Mouse (Mus musculus): ENCODE measurements at regions not wholly inside any gene's neighbourhood (a gene's known extent, or its start where the extent isn't known, plus 50 kb on each side); places are given as distances from the start of the nearest gene placed in this dataset.

DNA sequence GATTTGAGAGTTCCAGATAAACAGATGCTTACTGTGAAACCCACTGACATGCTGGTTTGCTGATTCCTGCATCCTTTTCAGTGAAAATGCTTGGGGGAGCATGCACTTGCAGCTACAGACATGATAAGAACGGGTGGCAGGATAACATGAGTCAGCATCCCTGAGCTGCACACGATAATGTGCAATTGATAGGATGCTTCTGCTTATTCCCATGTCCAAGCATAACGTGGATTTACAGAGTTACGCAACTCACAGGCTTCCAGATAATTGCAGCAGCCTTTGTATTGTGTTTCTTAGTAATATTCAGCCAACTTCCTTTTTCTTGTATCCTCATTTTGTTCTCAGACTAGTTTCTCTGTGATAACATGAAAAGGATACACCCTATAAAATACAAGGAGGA is 245.7 kb downstream of the Flrt2 start:
- no peak for DNase-seq

GRCm38 (mm10) chr12:95940465-95941012 is 248.5 kb downstream of the Flrt2 start:
- DNase-seq = no peak

GRCm38 (mm10) chr12:95959786-95960504 is 267.9 kb downstream of the Flrt2 start:
- no peak for DNase-seq

DNA sequence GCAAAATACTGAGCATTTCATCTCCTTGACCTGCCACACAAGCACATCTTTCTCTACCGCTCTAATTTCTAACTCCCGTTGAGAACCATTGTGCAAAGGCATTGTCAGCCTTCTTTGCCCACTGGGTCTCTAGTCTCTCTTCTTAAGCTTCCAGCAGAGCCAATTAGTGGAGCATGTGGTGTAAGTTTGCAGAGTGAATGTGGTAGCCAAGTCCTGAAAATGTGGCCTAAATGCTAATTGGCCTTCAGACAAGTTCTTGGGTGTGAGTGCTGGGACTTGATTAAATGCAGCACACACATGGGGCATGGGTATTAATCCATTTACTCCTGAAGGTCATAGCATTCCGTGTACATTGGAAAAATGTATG is 268.5 kb downstream of the Flrt2 start:
- DNase-seq = no peak

DNA sequence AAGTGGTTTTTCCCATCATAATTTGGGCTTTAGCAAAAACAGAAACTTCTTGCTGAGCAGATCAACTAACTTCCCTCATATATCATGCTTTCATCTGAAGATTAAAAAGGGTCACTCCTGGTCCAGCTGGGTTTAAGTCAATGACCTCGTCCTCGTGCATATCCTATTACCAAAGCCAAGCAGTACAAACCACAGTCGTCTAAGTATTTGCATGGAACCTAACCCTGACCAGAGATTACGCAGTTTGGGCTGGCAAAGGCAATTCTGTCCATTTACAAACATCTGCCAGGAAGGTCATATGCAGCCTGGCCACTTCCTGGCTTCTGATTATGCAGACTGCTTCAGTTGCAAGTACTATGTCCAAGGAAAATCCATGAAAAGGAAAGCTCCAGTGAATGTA is 270.8 kb downstream of the Flrt2 start:
- no peak for DNase-seq

DNA sequence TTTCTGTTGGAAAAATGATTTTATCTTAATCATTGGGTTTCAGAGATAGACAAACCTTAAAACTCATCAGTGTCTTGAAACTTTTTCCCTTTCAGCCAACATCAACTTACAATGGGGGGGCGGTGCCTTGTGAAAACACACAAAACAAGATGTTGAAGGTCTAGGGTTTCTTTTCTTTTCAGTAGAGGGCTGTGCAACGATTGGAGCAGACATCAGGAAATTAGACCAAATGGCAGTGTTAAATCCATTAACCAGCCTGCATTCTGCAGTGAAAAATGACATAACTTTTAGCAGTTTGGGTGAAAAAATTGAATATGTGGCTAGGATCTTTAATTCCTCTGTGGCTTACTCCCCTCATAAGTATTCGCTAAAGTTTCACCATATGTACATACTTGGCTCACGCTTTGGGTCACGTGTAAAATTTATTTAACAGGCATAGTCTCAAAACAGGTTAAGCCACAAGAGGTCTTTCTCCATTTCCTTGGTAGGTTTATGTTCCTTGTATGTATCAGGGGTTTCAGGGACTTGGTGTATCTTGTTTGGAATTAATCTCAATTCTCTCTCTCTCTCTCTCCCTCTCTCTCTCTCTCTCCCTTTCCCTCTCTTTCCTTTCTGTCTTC is 296.8 kb downstream of the Flrt2 start:
- DNase-seq = no peak

DNA sequence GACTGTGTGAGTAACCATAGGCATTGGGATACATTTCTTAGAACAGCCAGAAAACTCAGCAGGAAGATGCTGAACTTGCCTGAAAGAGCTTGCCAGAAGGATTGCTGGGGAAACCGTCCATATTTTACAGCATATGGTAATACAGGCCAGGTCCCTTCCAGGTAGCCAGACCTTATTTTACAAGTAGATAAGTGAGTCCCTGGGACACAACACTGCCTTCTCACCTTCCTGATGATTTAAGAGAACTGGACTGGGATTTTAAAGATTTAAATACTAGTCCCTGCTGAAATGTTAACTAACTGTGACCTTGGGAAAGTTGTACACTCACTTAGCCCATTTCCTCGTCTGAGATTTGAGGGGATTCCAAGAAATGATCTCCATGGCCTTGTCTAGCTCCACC is 302.9 kb downstream of the Flrt2 start:
- no peak for DNase-seq

GRCm38 (mm10) chr12:96030180-96030579 is 338.2 kb downstream of the Flrt2 start:
- no peak for DNase-seq

DNA sequence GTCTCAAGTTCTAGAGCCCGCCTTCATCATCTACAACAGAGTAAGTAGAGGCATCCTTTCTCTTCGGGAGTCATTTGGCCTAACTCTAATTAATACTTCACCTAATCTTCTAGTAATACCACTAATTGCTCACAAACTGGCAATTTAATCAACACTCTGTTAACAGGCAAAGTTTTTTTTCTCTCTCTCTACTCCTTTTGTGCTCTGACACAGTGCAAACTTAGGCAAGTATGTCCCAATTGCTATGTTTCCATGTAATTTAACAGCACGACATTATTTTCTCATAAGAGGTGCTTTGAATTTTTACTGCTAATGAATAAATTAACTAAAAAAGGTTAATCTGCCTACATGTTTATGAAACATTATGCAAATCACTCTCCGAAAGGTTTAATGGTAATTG is 383.3 kb downstream of the Flrt2 start:
- DNase-seq = no peak

GRCm38 (mm10) chr12:96090995-96091394 is 399.0 kb downstream of the Flrt2 start:
- no peak for DNase-seq

- DNase-seq = no peak
Observed at GRCm38 (mm10) chr12:96106254-96106653, 414.2 kb downstream of the Flrt2 start.

DNA sequence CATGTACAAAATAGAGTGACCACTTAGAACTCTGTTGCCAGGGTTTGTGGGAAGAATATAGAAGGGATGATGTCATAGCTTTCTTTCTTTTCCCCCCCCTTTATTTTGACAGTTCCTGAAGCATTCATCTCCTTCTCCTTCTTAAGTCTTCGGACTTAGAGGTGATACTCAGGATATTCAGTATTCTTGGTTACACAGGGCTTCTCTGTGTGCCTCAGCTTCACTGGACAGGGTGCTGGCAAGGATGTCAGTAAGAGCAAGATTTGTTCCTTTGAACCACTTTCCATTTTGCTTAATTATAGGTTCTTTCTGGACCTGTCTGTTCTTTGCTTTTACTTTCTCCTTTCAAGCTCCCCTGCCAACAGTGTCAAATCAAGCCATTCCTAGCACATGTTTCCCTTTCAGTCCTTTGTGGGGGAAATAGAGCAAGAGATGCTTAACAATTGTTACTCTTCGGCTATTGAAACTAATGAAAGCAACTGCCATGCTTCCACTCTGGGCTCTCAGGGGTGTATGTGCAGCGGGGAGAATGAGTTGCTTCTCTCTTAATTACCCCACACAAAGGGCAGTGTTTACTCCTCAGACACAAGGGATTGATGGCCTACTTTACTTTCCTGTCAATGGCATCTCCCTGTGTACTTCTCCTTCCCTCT is 422.8 kb downstream of the Flrt2 start:
- no peak for DNase-seq

- DNase-seq = no peak
Observed at GRCm38 (mm10) chr12:96117553-96117952, 425.5 kb downstream of the Flrt2 start.

DNA sequence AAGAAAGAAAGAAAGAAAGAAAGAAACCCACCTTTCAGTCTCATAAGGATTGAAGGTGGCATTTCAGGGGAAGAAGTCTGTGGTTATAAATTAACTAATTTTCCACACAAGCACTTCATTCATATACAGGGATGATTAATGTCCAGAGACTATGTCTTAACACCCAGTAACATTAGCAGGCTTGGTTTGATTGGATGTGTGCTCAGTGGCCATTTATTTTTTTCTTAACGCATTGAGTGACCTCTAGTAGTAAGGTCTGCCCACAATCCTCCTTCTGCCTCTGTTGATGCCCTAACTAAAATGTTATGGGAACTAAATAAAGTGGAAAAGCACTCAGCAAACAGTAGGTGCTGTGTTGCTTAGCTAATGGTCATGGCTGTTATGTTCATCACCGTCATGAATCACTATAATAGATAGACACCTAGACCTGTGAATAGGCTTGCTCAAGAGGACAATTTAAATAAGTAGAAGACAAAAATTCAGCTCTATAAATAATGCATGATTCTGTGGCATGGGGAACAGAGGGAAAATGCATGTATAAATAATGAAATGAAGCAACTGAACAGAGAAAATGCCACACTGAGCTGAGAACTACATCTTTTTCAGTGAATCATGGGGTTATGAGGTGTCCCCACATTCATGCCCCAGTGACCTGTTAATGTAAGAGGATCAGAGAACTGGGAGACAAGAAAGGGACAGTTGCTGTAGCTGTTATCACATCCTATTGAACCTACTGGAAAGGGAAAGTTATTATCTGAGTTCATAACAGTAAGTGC is 432.3 kb downstream of the Flrt2 start:
- DNase-seq = no peak

DNA sequence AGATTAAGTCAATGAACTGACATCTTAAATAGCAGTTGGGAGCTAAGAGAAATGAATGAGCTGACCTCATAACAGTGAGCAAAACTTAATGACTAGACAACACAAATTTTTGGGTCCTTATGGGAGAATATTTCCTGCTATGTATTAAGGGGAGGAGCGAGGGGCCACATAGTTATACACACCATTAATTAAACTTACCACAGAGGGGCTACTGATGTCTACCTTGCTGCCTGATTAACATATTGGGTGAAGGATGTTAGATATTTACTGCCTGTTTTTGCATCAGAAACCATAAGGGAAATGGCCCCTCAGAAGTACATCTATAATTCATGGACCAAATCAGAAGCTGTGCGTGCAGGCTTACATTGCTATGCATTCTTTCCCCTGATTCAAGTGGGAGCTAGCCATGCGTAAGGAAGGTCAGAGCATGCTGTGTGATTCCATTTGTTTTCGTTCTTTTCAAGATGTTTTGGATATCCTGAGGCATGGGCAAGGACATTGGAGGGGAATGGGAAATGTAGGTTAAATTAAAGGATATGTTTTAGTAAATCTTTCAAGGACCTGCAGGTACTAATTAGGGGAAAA is 437.9 kb downstream of the Flrt2 start:
- no peak for DNase-seq

GRCm38 (mm10) chr12:96130796-96131512 is 438.9 kb downstream of the Flrt2 start:
- DNase-seq = no peak

- DNase-seq = no peak
Observed at GRCm38 (mm10) chr12:96134136-96134535, 442.1 kb downstream of the Flrt2 start.

DNA sequence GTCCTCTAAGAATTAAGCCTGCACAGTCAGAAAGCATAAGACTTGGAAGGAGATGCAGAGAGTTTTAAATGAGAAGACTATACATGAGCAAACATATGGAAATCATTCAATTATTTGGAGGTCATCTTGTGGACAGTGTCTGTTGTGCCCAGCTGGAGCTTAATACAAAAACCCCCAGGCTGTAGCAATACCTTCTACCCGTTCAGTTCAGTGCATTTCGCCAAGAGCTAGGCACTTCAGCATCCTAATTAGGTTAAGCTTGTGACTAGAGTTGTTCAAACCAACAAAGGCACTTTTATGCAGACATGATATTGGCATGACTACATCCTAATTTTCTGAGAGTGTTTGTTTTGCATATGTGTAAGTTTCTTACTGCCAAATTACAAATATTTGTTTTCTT is 449.7 kb downstream of the Flrt2 start:
- no peak for DNase-seq

GRCm38 (mm10) chr12:96154095-96154494 is 462.1 kb downstream of the Flrt2 start:
- DNase-seq = no peak

GRCm38 (mm10) chr12:96167551-96167950 is 475.5 kb downstream of the Flrt2 start:
- no peak for DNase-seq

GRCm38 (mm10) chr12:96198928-96199327 is 506.9 kb downstream of the Flrt2 start:
- no peak for DNase-seq

- no peak for DNase-seq
Observed at GRCm38 (mm10) chr12:96201855-96202254, 509.8 kb downstream of the Flrt2 start.
